Mouse (Mus musculus) right cerebral cortex, adult 2 months (tissue): Measurements from ENCODE around the gene Dock6.
"Not testable (repeated sequence)": the region's sequence is repeated elsewhere in the genome, so short reads cannot be mapped to it uniquely, and the experiment has no call there.

ENCODE experiments used
- DNase-seq, 2 experiments: peaks; one replicate each; pipeline ENCODE4 v3.0.0; 2021 to 2022; ENCODE audit warnings: low spot score in 2 of 2

Dock6 gene

DNA sequence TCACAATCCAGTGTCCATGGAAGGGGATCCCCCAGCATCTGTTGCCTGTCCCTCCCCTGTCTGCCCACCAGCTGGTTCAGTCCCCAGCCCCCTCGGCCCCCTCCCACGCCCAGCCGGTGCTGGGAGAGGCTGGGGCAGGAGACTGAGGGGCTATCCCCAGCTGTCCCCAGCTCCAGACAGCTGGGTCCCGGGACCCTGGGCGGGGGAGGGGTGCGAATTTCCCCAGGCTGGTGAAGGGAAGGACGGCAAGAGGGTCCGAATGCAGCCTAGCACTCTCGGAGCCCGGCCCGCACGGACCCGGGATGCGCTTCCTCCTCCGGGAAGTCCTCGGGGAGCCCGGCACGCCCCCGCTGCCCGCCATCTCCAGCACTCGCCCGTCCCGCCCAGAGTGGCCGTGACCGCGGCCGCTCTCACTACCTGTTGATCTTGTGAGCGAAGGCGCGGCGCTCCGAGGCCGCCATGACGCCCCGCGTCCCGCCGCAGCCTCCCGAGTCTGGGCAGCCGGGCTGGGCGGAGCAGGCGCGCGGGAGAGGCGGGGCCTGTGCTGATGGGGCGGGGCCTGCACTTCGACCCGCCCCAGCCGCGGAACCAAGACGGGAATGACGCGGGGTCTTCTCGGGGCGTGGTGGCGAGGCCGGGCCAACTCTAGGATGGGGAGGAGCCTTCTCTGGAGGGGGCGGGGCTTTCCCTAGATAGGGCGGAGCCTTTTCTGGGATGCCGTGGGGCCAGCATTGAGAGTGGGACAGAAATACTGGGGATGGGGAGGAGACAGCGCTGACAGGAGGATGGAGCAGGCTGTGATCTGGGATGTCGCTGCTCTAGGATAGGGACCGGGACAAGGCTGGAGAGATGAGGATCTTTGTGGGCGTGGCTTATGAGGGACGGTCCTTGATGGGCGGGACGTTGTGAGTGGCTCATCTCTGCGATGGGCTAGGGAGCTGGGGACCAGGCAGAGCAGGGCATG is at the start of gene Dock6:
Dock6 (minus strand) TSS at position 508 of the 964 bp plus-strand sequence.
- DNase-seq: peak; percentile 67 to 70

GRCm38 (mm10) chr9:21901223-21901820 is 48.9 kb upstream of the Dock6 start:
- DNase-seq: peak; percentile 72 to 83

DNA sequence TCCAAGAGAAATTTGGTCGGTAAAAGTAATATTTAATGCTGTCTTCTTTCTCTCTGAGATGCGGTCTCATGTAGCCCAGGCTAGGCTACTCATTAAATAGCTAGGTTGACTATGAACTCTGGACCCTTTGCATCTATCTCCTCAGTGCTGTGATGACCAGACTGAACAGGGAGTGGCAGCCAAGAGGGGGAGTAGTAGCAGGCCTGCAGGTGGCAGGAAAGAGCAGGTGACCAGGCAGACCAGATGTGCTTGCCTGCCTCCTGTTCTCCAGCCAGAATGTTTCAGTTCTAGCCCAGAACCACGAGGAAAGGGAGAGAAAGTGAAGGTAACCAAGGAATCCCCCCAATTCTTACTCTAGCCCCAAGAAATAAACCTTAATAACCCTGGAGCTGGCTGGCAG is 36.8 kb upstream of the Dock6 start:
- DNase-seq: no peak

GRCm38 (mm10) chr9:21876601-21877000 is 24.2 kb upstream of the Dock6 start:
- DNase-seq: no peak

DNA sequence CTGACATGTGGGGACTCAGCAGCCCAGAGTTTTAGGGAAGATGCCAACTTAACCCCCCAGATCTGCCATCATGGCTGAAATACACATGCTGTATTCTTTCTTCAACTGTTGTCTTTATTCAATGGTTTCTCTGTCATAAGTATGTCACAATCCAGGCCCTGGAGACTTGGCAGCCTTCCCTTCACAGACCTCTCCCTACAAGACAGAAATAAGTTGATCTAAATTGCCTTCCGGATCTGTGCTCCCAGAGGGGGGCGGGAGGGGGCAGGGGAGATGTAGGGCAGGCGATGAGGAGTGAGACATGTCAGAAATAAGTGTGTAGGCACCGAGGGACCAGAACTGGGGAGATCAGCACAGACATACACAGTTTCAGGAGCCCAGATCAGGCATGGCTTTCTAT is 19.8 kb upstream of the Dock6 start:
- DNase-seq: no peak

DNA sequence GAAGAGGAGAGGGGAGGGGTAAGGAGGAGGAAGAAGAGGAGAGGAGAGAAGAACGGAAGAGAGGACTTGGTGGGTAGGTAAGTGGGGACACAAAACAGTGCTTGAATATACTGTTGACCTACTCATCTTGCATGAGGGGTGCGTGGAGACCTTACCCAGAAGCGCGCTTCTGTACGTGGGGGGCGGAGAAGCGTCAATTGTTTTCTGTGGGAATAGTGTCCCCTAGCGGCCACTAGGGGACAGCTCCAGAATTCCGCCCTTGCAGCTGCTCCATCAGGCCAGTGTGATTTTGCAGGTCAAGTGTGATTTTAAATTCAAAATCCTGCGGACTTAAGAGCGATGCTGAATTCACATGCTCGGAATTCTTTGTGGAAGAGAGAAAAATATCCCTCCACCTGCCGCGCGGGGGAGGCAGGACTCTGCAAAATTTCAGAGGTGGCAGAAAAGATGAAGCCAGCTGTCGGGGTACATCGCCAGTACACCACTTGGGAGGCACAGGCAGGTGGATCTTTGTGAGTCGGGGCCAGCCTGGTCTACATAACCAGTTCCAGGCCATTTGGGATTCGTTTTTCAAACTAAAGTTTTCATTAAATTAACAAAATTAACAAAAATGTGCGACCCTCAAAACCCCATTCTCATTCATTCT is 18.6 kb upstream of the Dock6 start:
- DNase-seq: peak; percentile 45 to 58

DNA sequence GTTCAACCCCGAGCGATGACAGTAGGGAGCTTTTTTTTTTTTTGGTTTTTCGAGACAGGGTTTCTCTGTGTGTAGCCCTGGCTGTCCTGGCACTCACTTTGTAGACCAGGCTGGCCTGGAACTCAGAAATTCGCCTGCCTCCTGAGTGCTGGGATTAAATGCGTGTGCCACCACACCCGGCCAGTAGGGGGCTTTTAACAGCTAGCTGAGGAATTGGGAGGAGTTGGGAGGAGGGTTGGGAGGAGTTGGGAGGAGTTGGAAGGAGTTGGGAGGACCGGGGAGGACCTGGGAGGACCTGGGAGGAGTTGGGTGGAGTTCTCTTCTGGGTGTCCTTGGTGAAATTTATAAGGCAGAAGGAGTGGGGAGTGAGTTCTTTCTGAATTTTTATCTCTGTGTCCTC is 16.9 kb upstream of the Dock6 start:
- DNase-seq: peak; percentile 38 to 62

- no peak for DNase-seq
These were observed 15.3 kb upstream of the Dock6 start for GRCm38 (mm10) chr9:21867726-21868125.

DNA sequence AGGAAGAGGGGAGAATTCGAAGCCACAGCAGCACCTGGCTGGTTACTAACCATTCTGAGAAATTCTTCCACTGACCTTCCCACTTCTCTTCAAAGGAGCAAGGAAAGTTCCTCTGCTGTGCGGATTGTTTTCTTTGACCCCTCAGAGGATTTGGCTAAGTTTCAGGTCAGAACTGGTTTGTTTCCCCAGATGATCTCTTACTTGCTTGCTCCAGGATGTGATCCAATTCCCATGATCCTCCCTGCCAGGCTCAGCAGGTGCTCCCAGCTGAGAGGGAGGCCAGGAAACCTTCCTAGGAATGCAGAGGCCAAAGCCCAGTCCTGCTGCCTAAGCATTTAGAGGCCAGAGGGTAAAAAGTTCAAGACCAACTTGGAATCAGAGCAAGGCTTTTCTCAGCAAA is 14.2 kb upstream of the Dock6 start:
- DNase-seq: no peak

DNA sequence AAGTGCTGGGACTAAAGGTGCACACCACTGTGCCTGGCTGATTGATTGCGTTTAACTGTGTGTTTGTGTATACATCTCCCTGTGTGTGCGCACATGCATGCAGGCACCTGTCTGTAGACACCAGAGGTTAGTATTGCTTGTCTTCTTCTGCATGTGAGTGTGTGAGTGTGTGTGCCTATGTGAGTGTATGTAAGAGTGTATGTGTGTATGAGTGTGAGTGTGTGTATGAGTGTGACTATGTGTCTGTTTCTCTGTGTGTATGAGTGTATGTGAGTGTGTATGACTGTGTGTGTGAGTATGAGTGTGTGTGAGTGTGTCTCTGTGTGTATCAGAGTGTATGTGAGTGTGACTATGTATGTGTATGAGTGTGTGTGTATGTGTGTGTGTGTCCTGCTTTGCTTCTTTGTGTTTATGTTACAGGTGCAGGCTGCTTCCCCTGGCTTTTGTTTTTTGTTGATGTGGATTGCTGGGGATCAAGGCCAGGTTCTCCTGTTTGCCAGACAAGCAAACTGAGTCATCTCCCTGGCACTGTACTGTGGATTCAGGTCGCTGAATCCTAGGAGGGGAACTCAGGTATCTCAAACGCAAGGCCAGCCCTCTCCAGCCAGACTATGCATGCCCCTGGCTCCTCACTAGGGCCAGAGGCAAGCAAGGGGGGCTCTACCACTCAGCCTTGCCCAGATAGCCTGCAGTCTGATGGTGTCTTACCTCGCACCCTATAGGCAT is 13.4 kb upstream of the Dock6 start:
- no peak for DNase-seq

DNA sequence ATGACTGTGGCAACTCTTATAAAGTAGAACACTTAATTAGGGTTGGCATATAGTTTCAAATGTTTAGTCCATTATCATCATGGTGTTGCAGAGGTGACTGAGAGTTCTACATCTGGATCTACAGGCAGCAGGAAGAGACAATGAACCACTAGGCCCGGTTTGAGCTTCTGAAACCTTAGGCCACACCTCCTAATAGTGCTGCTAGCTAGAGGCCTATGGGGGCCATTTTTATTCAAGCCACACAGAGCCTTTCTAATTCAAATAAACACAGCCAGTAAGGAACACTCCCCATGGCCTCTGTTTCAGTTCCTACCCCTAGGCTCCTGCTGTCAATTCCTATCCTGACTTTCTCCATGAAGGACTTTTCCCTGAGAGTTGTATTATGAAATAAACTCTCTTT is 9.7 kb upstream of the Dock6 start:
- no peak for DNase-seq

- not testable (repeated sequence) for DNase-seq
These were observed 7.9 kb upstream of the Dock6 start for GRCm38 (mm10) chr9:21860349-21860748.

DNA sequence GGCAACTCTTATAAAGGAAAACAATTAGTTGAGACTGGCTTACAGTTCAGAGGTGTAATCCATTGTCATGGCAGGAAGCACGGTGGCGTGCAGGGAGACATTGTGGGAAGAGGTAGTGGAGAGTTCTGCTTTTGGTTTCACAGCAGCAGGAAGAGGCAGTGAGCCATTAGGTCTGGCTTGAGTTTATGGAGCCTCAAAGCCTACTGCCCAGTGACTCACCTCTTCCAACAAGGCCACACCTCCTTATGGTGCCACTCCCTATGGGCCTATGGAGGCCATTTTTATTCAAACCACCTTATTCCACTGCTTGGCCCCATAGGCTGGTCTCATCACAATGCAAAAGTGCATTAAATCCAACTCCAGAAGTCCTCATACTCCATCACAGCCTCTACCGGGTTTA is 7.2 kb upstream of the Dock6 start:
- no peak for DNase-seq

DNA sequence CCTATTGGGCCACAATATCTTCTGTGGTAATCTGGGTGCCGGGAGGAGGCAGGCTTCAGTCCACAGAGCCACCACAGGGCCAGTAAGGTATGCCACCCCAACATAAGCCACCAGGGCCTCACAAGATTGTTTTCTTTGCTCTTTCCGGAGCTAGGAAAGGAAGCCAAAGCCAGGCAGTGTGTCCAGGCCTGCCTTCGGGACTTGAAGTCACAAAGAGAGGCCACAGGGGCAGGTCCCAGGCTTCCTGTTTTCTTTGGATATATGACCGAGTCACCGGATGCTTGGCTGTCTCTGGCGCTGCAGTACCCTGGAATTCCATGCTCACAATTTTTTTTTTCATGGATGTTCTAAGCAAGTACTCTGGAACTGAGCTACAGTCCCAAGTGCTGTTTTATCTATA is 5.6 kb upstream of the Dock6 start:
- no peak for DNase-seq

GRCm38 (mm10) chr9:21857501-21857900 is 5.1 kb upstream of the Dock6 start:
- no peak for DNase-seq

GRCm38 (mm10) chr9:21854894-21855293 is 2.5 kb upstream of the Dock6 start:
- DNase-seq: no peak

DNA sequence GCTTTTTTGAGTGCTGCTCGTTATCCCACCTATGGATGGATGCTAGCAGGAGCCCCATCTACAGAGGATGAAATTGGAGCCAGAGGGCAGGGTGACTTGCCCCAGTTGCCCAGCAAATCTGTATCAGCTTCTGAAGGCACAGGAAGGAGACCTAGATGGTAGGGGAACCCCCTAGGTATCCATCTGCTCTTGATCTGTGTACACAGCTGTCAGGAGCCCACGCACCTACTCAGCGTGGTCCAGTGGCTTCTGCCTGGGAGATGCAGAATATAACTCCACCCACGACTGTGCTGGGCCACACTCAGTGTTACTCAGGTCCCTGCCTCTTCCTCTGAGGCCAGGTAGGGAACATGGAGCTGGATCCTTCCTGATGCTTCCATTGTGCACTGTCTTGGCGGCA is 1.5 kb upstream of the Dock6 start:
- DNase-seq: no peak

GRCm38 (mm10) chr9:21851084-21851483 is 1.4 kb downstream of the Dock6 start:
- DNase-seq: no peak

DNA sequence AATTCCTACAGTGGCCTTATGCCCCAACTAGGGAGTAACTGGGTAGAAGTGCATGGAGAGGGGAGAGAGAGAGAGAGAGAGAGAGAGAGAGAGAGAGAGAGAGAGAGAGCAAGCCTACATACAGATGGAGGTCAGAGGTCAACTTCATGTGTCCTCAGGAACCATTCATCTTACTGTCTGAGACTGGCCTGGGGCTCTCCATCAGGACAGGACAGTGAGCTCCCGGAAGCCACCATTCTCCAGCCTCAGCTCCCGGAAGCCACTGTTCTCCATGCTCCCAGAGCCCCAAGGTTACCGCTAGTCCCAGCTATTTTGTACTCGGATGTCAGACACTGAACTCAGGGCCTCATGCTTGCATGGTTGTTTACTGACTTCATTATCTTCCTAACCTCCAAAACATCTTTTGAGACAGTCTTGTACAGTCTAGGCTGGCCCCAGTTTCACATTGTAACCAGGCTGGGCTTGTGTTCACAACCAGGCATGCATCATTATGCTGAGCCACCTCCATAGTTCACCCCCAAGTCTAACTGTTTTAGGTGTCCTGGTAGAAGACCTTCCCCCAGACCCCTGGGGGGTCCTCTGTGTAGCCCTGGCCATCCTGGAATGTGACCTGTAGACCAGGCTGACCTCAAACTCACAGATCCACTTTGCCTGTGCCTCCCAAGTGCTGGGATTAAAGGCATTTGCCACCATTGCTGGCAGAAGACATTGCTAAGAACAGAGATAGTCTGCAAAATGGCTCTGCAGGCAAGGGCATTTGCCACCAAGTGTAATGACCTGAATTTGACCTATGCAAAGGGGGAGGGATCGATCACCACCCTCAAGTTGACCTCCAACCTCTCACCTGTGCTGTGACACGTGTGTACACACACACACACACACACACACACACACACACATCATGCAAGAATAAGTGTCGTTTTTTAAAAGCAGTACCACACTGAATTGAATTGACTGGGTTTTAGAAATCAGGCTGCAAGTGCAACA is 2.5 kb downstream of the Dock6 start:
- no peak for DNase-seq

DNA sequence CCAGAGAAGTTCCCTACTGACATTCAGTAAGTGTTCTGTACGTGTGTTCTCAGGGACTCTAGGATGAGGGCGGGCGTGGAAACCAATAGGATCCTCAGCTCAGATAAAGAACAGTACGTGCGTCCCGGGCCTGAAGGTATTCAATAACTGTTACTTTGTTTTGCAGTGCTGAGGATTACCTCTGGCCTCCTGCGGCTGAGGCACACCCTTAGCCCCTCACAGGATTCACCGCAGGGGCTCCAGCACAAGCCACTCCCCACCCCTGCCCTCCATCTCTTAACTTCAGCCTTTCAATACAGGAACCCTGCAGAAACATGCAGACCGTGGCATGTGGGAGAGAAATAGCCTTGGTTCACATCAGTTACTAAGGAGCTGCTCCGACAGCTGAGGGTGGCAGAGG is 4.5 kb downstream of the Dock6 start:
- no peak for DNase-seq

GRCm38 (mm10) chr9:21847425-21847824 is 5.0 kb downstream of the Dock6 start:
- no peak for DNase-seq
